In the genomic region with DNA sequence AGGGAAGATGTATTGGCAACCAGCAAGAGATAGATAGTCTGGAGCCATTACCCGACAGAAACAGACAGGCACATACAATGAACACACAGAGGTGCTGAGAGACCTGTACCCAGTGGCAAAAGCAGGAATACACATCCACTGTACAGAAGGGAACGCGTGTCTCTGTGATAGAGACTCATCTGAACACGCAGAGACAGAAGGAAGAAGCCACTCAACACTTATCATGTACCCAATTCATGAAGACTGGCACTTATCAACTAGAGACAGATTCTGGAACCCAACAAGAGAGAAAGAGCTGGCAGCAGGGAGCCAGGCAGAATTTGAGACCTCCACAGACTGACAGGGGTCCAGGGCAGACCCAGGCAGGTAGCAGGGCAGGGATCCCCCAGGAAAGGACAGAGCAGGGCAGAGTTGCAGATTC, we compare ENCODE assay signal across 12 mouse cellular contexts. TPM values are rescaled to one million over a fixed set of nuclear protein-coding genes. Genes with fewer than 3 reads are reported as not detected.
DNase-seq lines count a peak whose midpoint lies in the region; ATAC-seq and TF ChIP-seq lines count a peak whose summit lies in the region.
"Had no signal": no experiment of that assay in that cellular context is flagged by ENCODE, and none has a peak within 500 bp of the region (broad histone marks: within the 10 kb centered on the region; RNA-seq: fewer than 3 reads in every experiment).

No protein-coding gene starts in this region.

- H3K27ac ChIP-seq in hindbrain, embryonic 10.5 days, result peak overlapping the region; percentile 35; the same call in 1 of the 2 replicates
- H3K27ac ChIP-seq in hindbrain, embryonic 16.5 days (ENCODE audit: low read depth, low read length), result no peak overlapping the region
- H3K27ac ChIP-seq in testis, adult 2 months (ENCODE audit: control insufficient read depth, insufficient read depth, low read depth, low read length), result no peak overlapping the region
- H3K27ac ChIP-seq in liver, embryonic 11.5 days (ENCODE audit: low read depth, low read length), result peak overlapping the region; percentile 95
- H3K27ac ChIP-seq in stomach, embryonic 16.5 days (ENCODE audit: low read length), result no peak overlapping the region
- H3K27ac ChIP-seq: limb, embryonic 13.5 days; midbrain, embryonic 12.5 days had no signal

- H3K9ac ChIP-seq in hindbrain, embryonic 16.5 days (ENCODE audit: low read depth, low read length), result no peak overlapping the region
- peak overlapping the region; percentile 34 for H3K9ac ChIP-seq in liver, embryonic 11.5 days (ENCODE audit: low read depth, low read length)
- no peak overlapping the region for H3K9ac ChIP-seq in stomach, embryonic 16.5 days (ENCODE audit: low read length)
- H3K9ac ChIP-seq: forebrain, postnatal 0 days; limb, embryonic 13.5 days; midbrain, embryonic 12.5 days had no signal

- TF ChIP-seq CTCF in testis, adult 2 months (IDR thresholded peaks at IDR 0.05; ENCODE audit: control insufficient read depth, insufficient read depth, insufficient replicate concordance, low read depth, low read length), result no peak

- no peaks in the 10 kb centered on the region for H3K27me3 ChIP-seq in hindbrain, embryonic 10.5 days (ENCODE audit: insufficient read depth, poor library complexity, severe bottlenecking)
- no peaks in the 10 kb centered on the region for H3K27me3 ChIP-seq in hindbrain, embryonic 16.5 days (replicated peaks; ENCODE audit: control insufficient read depth, insufficient read depth, low read length)
- no peaks in the 10 kb centered on the region for H3K27me3 ChIP-seq in testis, adult 2 months (ENCODE audit: control insufficient read depth, insufficient read depth, low read length)
- no peaks in the 10 kb centered on the region for H3K27me3 ChIP-seq in liver, embryonic 11.5 days (replicated peaks; ENCODE audit: control insufficient read depth, insufficient read depth, low read length)
- H3K27me3 ChIP-seq in stomach, embryonic 16.5 days (ENCODE audit: control insufficient read depth, insufficient read depth, low read length), result no peaks in the 10 kb centered on the region
- H3K27me3 ChIP-seq: limb, embryonic 13.5 days; midbrain, embryonic 12.5 days had no signal

- peaks cover 26% of the 10 kb centered on the region for H3K4me1 ChIP-seq in hindbrain, embryonic 10.5 days (replicated peaks)
- no peaks in the 10 kb centered on the region for H3K4me1 ChIP-seq in hindbrain, embryonic 16.5 days (ENCODE audit: control insufficient read depth, insufficient read depth, low read depth, low read length)
- H3K4me1 ChIP-seq in testis, adult 2 months (ENCODE audit: control insufficient read depth, insufficient read depth, low read length), result peaks cover 17% of the 10 kb centered on the region
- H3K4me1 ChIP-seq in liver, embryonic 11.5 days (replicated peaks; ENCODE audit: control insufficient read depth, insufficient read depth, low read length), result peaks cover 59% of the 10 kb centered on the region
- peaks cover 3% of the 10 kb centered on the region for H3K4me1 ChIP-seq in stomach, embryonic 16.5 days (ENCODE audit: control insufficient read depth, insufficient read depth, low read length)
- H3K4me1 ChIP-seq: limb, embryonic 13.5 days; midbrain, embryonic 12.5 days had no signal

- no peak for DNase-seq in hindbrain, embryonic 10.5 days (ENCODE audit: low spot score)
- DNase-seq in testis, postnatal 10 days (ENCODE audit: low spot score), result no peak
- no peak for DNase-seq in liver, embryonic 11.5 days (ENCODE audit: low spot score)
- no peak for DNase-seq in left cerebral cortex, postnatal 4 days
- DNase-seq in adrenal gland, adult 18-20 months (ENCODE audit: low spot score in 2 of 2), result no peak
- DNase-seq: forebrain, postnatal 0 days had no signal

- H3K4me2 ChIP-seq in hindbrain, embryonic 16.5 days (ENCODE audit: low read length), result no peak overlapping the region
- H3K4me2 ChIP-seq in liver, embryonic 11.5 days, result peak overlapping the region; percentile 61
- no peak overlapping the region for H3K4me2 ChIP-seq in stomach, embryonic 16.5 days (ENCODE audit: low read depth, low read length)
- H3K4me2 ChIP-seq: limb, embryonic 13.5 days; midbrain, embryonic 12.5 days had no signal

- no peak overlapping the region for H3K4me3 ChIP-seq in hindbrain, embryonic 10.5 days
- no peak overlapping the region for H3K4me3 ChIP-seq in hindbrain, embryonic 16.5 days (ENCODE audit: low read length)
- peak overlapping the region; percentile 16; the same call in 1 of the 2 replicates for H3K4me3 ChIP-seq in testis, adult 2 months (ENCODE audit: control insufficient read depth, low read depth, low read length)
- peak overlapping the region; percentile 46 for H3K4me3 ChIP-seq in liver, embryonic 11.5 days (ENCODE audit: low read depth, low read length)
- peak overlapping the region; percentile 7 for H3K4me3 ChIP-seq in stomach, embryonic 16.5 days (replicated peaks; ENCODE audit: low read length)
- H3K4me3 ChIP-seq: limb, embryonic 13.5 days; midbrain, embryonic 12.5 days had no signal

- no peaks in the 10 kb centered on the region for H3K9me3 ChIP-seq in hindbrain, embryonic 10.5 days
- no peaks in the 10 kb centered on the region for H3K9me3 ChIP-seq in hindbrain, embryonic 16.5 days (ENCODE audit: control insufficient read depth, low read length)
- no peaks in the 10 kb centered on the region for H3K9me3 ChIP-seq in liver, embryonic 11.5 days (ENCODE audit: control insufficient read depth, low read length)
- no peaks in the 10 kb centered on the region for H3K9me3 ChIP-seq in stomach, embryonic 16.5 days (replicated peaks; ENCODE audit: control insufficient read depth, low read length)
- H3K9me3 ChIP-seq: G1E; limb, embryonic 13.5 days; midbrain, embryonic 12.5 days had no signal

- TF ChIP-seq POLR2A in testis, adult 2 months (IDR thresholded peaks at IDR 0.05; ENCODE audit: control insufficient read depth, low read depth, low read length), result no peak

- no peak for ATAC-seq in hindbrain, embryonic 16.5 days
- peak; percentile 86 for ATAC-seq in liver, embryonic 11.5 days (replicated peaks; ENCODE audit: low FRiP score)
- ATAC-seq in stomach, embryonic 16.5 days (ENCODE audit: insufficient read depth, low FRiP score), result no peak
- ATAC-seq: forebrain, postnatal 0 days had no signal

- WGBS in hindbrain, embryonic 10.5 days, result 94% methylated on average over 4 of the region's 4 CpGs
- WGBS in hindbrain, embryonic 16.5 days, result 94% methylated on average over 4 of the region's 4 CpGs
- WGBS in liver, embryonic 11.5 days, result 46% methylated on average over 4 of the region's 4 CpGs
- WGBS in stomach, embryonic 16.5 days, result 73% methylated on average over 4 of the region's 4 CpGs

- H3K36me3 ChIP-seq in hindbrain, embryonic 10.5 days, result peaks cover 33% of the 10 kb centered on the region
- H3K36me3 ChIP-seq in hindbrain, embryonic 16.5 days (ENCODE audit: control insufficient read depth, insufficient read depth, low read length), result no peaks in the 10 kb centered on the region
- no peaks in the 10 kb centered on the region for H3K36me3 ChIP-seq in testis, adult 2 months (ENCODE audit: control insufficient read depth, insufficient read depth, low read length)
- H3K36me3 ChIP-seq in liver, embryonic 11.5 days (ENCODE audit: control insufficient read depth, insufficient read depth, low read length), result peaks cover 10% of the 10 kb centered on the region; the same call in 1 of the 2 replicates
- no peaks in the 10 kb centered on the region for H3K36me3 ChIP-seq in stomach, embryonic 16.5 days (ENCODE audit: control insufficient read depth, insufficient read depth, low read length)
- H3K36me3 ChIP-seq: midbrain, embryonic 12.5 days had no signal

- intact Hi-C loops in left cerebral cortex, postnatal 4 days (cut with DNase I), result no loop called here

RNA-seq across cellular contexts. Expression of gene Rps6ka1, which starts 14.2 kb away (rescaled TPM):
- 35.6 and 38.9 TPM in 2 replicates for polyA plus RNA-seq in hindbrain, embryonic 10.5 days (2016; fragmentation: Nextera tagmentation; extraction: Ambion mirVana)
- polyA plus RNA-seq in hindbrain, embryonic 16.5 days (2015; fragmentation: Nextera tagmentation; extraction: Ambion mirVana), result 25.7 and 28.2 TPM in 2 replicates
- polyA plus RNA-seq in testis, adult 2 months (2012; rRNA removed), result 54.8 and 57.2 TPM in 2 replicates
- polyA plus RNA-seq in liver, embryonic 11.5 days (2014; fragmentation: Nextera tagmentation; extraction: Ambion mirVana), result 66.5 and 74.7 TPM in 2 replicates
- 69.2 and 71.8 TPM in 2 replicates for polyA plus RNA-seq in stomach, embryonic 16.5 days (2015; fragmentation: Nextera tagmentation; extraction: Ambion mirVana)
- total RNA-seq in left cerebral cortex, postnatal 4 days (2021), result 10 to 100 TPM; 16.8 to 18.7 TPM
- 10 to 100 TPM; 11.1 to 17.2 TPM for total RNA-seq in adrenal gland, adult 18-20 months (2021)

Comparison
In these comparisons a context has a peak if more than half of its experiments do, and no peak if none do; other contexts are left out.
1. H3K27ac ChIP-seq: peak in hindbrain, embryonic 10.5 days (single experiment) and liver, embryonic 11.5 days (single experiment); none in hindbrain, embryonic 16.5 days (single experiment), testis, adult 2 months (single experiment) and stomach, embryonic 16.5 days (single experiment).
2. H3K4me3 ChIP-seq: peak in testis, adult 2 months (single experiment), liver, embryonic 11.5 days (single experiment) and stomach, embryonic 16.5 days (single experiment); none in hindbrain, embryonic 10.5 days (single experiment) and hindbrain, embryonic 16.5 days (single experiment).